Mouse (Mus musculus) liver, embryonic 12.5 days (tissue): ENCODE measurements around the gene Poc1a. TPM values are rescaled to one million over a fixed set of nuclear protein-coding genes. Genes with fewer than 3 reads are reported as not detected.

ENCODE experiments used
- ATAC-seq: fragments of 200-750 bp; cut with Nextera tagmentation; 2 replicates; pipeline ENCODE4 v1.8.0; 2017; ENCODE audit warnings: moderate number of reproducible peaks, mild to moderate bottlenecking, moderate library complexity
- H3K27ac ChIP-seq: fragments of 300-500 bp; sonication (generic); 2 replicates; pipeline ENCODE4 v1.5.1; 2016; ENCODE audit warnings: mild to moderate bottlenecking
- H3K27me3 ChIP-seq: fragments of 300-500 bp; sonication (generic); replicated peaks from 2 replicates; pipeline ENCODE4 v1.6.1; 2016; ENCODE audit warnings: mild to moderate bottlenecking, moderate library complexity
- H3K36me3 ChIP-seq: fragments of 300-500 bp; sonication (generic); 2 replicates; pipeline ENCODE4 v1.6.1; 2016; ENCODE audit warnings: mild to moderate bottlenecking, moderate library complexity
- H3K4me1 ChIP-seq: fragments of 300-500 bp; sonication (generic); 2 replicates; pipeline ENCODE4 v1.6.1; 2016
- H3K4me2 ChIP-seq: fragments of 300-500 bp; sonication (generic); 2 replicates; pipeline ENCODE4 v1.6.1; 2016; ENCODE audit warnings: mild to moderate bottlenecking, moderate library complexity
- H3K4me3 ChIP-seq: fragments of 300-500 bp; sonication (generic); 2 replicates; pipeline ENCODE4 v1.5.1; 2016; ENCODE audit warnings: mild to moderate bottlenecking, moderate library complexity
- H3K9ac ChIP-seq: fragments of 300-500 bp; sonication (generic); 2 replicates; pipeline ENCODE4 v1.6.1; 2016; ENCODE audit warnings: mild to moderate bottlenecking, moderate library complexity
- H3K9me3 ChIP-seq: fragments of 300-500 bp; sonication (generic); replicated peaks from 2 replicates; pipeline ENCODE4 v1.6.1; 2016; ENCODE audit warnings: mild to moderate bottlenecking, moderate library complexity
- WGBS: fragments of 180-500 bp; shearing (Covaris S2); methylation state at CpG from one replicate; pipeline ENCODE4 v1.1.7; 2016; ENCODE audit not compliant: insufficient replicate concordance; 5-methylcytosine and 5-hydroxymethylcytosine counted together
- polyA plus RNA-seq: library from polyadenylated mRNA; unstranded; fragments of >200 nt; fragmentation: Nextera tagmentation; extraction: Ambion mirVana; gene quantifications from 2 replicates; pipeline ENCODE4 v1.2.1, GENCODE M21; 2016

Poc1a gene
- polyA plus RNA-seq, 1 experiment from 2014 or later = 29.0 TPM

- 82% methylated on average over 8 of the region's 8 CpGs for WGBS
- Histone ChIP-seq H3K27ac (no peak overlapping the region), H3K9me3 (no peaks in the 10 kb centered on the region), H3K9ac (no peak overlapping the region), H3K4me2 (no peak overlapping the region), H3K4me3 (no peak overlapping the region), H3K36me3 (peaks cover 18% of the 10 kb centered on the region), H3K27me3 (no peaks in the 10 kb centered on the region), H3K4me1 (peaks cover 7% of the 10 kb centered on the region)
- ATAC-seq = no peak
Measured at GRCm38 (mm10) chr9:106326241-106326640, 45.4 kb downstream of the Poc1a start.

GRCm38 (mm10) chr9:106327125-106327809, 46.4 kb downstream of the Poc1a start:
- Histone ChIP-seq H3K9ac (no peak overlapping the region), H3K27ac (no peak overlapping the region), H3K4me2 (no peak overlapping the region), H3K9me3 (no peaks in the 10 kb centered on the region), H3K4me3 (no peak overlapping the region), H3K4me1 (no peaks in the 10 kb centered on the region), H3K27me3 (no peaks in the 10 kb centered on the region), H3K36me3 (peaks cover 18% of the 10 kb centered on the region)
- whole genome bisulfite sequencing = 81% methylated on average over 8 of the region's 8 CpGs
- ATAC-seq = no peak

GRCm38 (mm10) chr9:106328068-106328610, 47.3 kb downstream of the Poc1a start:
- Histone ChIP-seq H3K27me3 (no peaks in the 10 kb centered on the region), H3K4me3 (no peak overlapping the region), H3K27ac (no peak overlapping the region), H3K4me1 (no peaks in the 10 kb centered on the region), H3K4me2 (no peak overlapping the region), H3K36me3 (peaks cover 18% of the 10 kb centered on the region), H3K9me3 (no peaks in the 10 kb centered on the region), H3K9ac (no peak overlapping the region)
- WGBS = 71% methylated on average over 7 of the region's 7 CpGs
- peak; percentile 28; the same call in 1 of the 2 replicates for ATAC-seq

- Histone ChIP-seq H3K4me3 (no peak overlapping the region), H3K27me3 (no peaks in the 10 kb centered on the region), H3K9me3 (no peaks in the 10 kb centered on the region), H3K36me3 (peaks cover 18% of the 10 kb centered on the region), H3K27ac (no peak overlapping the region), H3K4me1 (no peaks in the 10 kb centered on the region), H3K4me2 (no peak overlapping the region), H3K9ac (no peak overlapping the region)
- 65% methylated on average over 5 of the region's 5 CpGs for WGBS
- no peak for ATAC-seq
Measured at GRCm38 (mm10) chr9:106328772-106329511, 48.1 kb downstream of the Poc1a start.

GRCm38 (mm10) chr9:106332746-106333145, 51.9 kb downstream of the Poc1a start:
- no peak overlapping the region for H3K9ac ChIP-seq

GRCm38 (mm10) chr9:106337620-106338019, 56.8 kb downstream of the Poc1a start:
- H3K27me3 ChIP-seq = no peaks in the 10 kb centered on the region
- no peak overlapping the region for H3K27ac ChIP-seq
- no peak overlapping the region for H3K9ac ChIP-seq
- H3K4me1 ChIP-seq = peaks cover 6% of the 10 kb centered on the region; the same call in 1 of the 2 replicates
- H3K4me3 ChIP-seq = no peak overlapping the region
- H3K9me3 ChIP-seq = no peaks in the 10 kb centered on the region
- WGBS = 80% methylated on average over 9 of the region's 9 CpGs
- no peak for ATAC-seq
- H3K36me3 ChIP-seq = no peaks in the 10 kb centered on the region
- H3K4me2 ChIP-seq = no peak overlapping the region

More at GRCm38 (mm10) chr9:106332746-106333145, 51.9 kb downstream of the Poc1a start:
- no peak for ATAC-seq
- Histone ChIP-seq H3K9me3 (no peaks in the 10 kb centered on the region), H3K27me3 (no peaks in the 10 kb centered on the region), H3K4me3 (no peak overlapping the region), H3K4me2 (no peak overlapping the region), H3K27ac (no peak overlapping the region), H3K4me1 (no peaks in the 10 kb centered on the region), H3K36me3 (peaks cover 10% of the 10 kb centered on the region)
- WGBS = 41% methylated on average over 3 of the region's 3 CpGs

GRCm38 (mm10) chr9:106338462-106339172, 57.8 kb downstream of the Poc1a start:
- H3K27ac ChIP-seq = no peak overlapping the region
- no peak overlapping the region for H3K4me2 ChIP-seq
- no peak for ATAC-seq
- H3K36me3 ChIP-seq = no peaks in the 10 kb centered on the region
- H3K9ac ChIP-seq = no peak overlapping the region
- no peaks in the 10 kb centered on the region for H3K27me3 ChIP-seq
- H3K4me3 ChIP-seq = no peak overlapping the region
- peaks cover 6% of the 10 kb centered on the region; the same call in 1 of the 2 replicates for H3K4me1 ChIP-seq
- H3K9me3 ChIP-seq = no peaks in the 10 kb centered on the region
- WGBS = 43% methylated on average over 10 of the region's 10 CpGs

- Histone ChIP-seq H3K4me1 (peaks cover 6% of the 10 kb centered on the region; the same call in 1 of the 2 replicates), H3K36me3 (no peaks in the 10 kb centered on the region), H3K4me3 (no peak overlapping the region), H3K9me3 (no peaks in the 10 kb centered on the region), H3K27me3 (no peaks in the 10 kb centered on the region), H3K27ac (no peak overlapping the region), H3K4me2 (no peak overlapping the region), H3K9ac (no peak overlapping the region)
- WGBS = 75% methylated on average over 6 of the region's 6 CpGs
- ATAC-seq = no peak
Measured at GRCm38 (mm10) chr9:106339173-106339558, 58.3 kb downstream of the Poc1a start.

GRCm38 (mm10) chr9:106339730-106340129, 58.9 kb downstream of the Poc1a start:
- Histone ChIP-seq H3K9me3 (no peaks in the 10 kb centered on the region), H3K36me3 (no peaks in the 10 kb centered on the region), H3K4me3 (no peak overlapping the region), H3K9ac (no peak overlapping the region), H3K4me2 (no peak overlapping the region), H3K27ac (no peak overlapping the region), H3K27me3 (no peaks in the 10 kb centered on the region), H3K4me1 (peaks cover 6% of the 10 kb centered on the region; the same call in 1 of the 2 replicates)
- ATAC-seq = no peak
- 76% methylated on average over 4 of the region's 4 CpGs for WGBS

- Histone ChIP-seq H3K4me2 (no peak overlapping the region), H3K4me1 (peaks cover 11% of the 10 kb centered on the region; the same call in 1 of the 2 replicates), H3K27ac (0 out of 2 replicates have a peak overlapping the region, but pooled peaks have one; percentile 5), H3K36me3 (no peaks in the 10 kb centered on the region), H3K9ac (no peak overlapping the region), H3K4me3 (no peak overlapping the region), H3K9me3 (no peaks in the 10 kb centered on the region), H3K27me3 (no peaks in the 10 kb centered on the region)
- 66% methylated on average over 13 of the region's 13 CpGs for whole genome bisulfite sequencing
- ATAC-seq = no peak
Measured at GRCm38 (mm10) chr9:106340501-106341312, 59.8 kb downstream of the Poc1a start.

- Histone ChIP-seq H3K9ac (no peak overlapping the region), H3K36me3 (no peaks in the 10 kb centered on the region), H3K4me2 (no peak overlapping the region), H3K4me3 (no peak overlapping the region), H3K27me3 (no peaks in the 10 kb centered on the region), H3K27ac (no peak overlapping the region), H3K9me3 (no peaks in the 10 kb centered on the region), H3K4me1 (peaks cover 11% of the 10 kb centered on the region; the same call in 1 of the 2 replicates)
- ATAC-seq = no peak
- 63% methylated on average over 3 of the region's 3 CpGs for WGBS
Measured at GRCm38 (mm10) chr9:106341313-106341686, 60.4 kb downstream of the Poc1a start.
